Mouse (Mus musculus): ENCODE measurements around the gene Babam2. TPM values are rescaled to one million over a fixed set of nuclear protein-coding genes. Genes with fewer than 3 reads are reported as not detected.
"Not testable (repeated sequence)": the region's sequence is repeated elsewhere in the genome, so short reads cannot be mapped to it uniquely, and the experiment has no call there.

Babam2 gene
- total RNA-seq, 1 experiment: 33.9 TPM

- Histone ChIP-seq H3K36me3 (ENCODE audit: control insufficient read depth, insufficient read depth, low read length, poor library complexity, severe bottlenecking) (no peaks in the 10 kb centered on the region), H3K9me3 (ENCODE audit: control insufficient read depth, insufficient read depth, low read depth, low read length) (no peaks in the 10 kb centered on the region), H3K27ac (ENCODE audit: insufficient read depth, low read depth, low read length, poor library complexity, severe bottlenecking) (no peak overlapping the region), H3K9ac (ENCODE audit: insufficient read depth, low read depth, low read length, poor library complexity, severe bottlenecking) (no peak overlapping the region), H3K4me1 (ENCODE audit: control insufficient read depth in 2 of 2, insufficient read depth in 2 of 2, low read length in 2 of 2, poor library complexity in 1 of 2) (no peaks in the 10 kb centered on the region), H3K4me3 (ENCODE audit: insufficient read depth in 1 of 2, low read depth in 1 of 2, low read length in 2 of 2, poor library complexity in 1 of 2, severe bottlenecking in 1 of 2) (no peak overlapping the region)
- DNase-seq (ENCODE audit: low read depth, low spot score): no peak
- TF ChIP-seq MAFK (IDR thresholded peaks at IDR 0.05; ENCODE audit: insufficient read depth, low read depth, low read length) (no peak), CHD2 (IDR thresholded peaks at IDR 0.05; ENCODE audit: low read depth, low read length) (no peak), ZC3H11A (IDR thresholded peaks at IDR 0.05; ENCODE audit: borderline replicate concordance, low read depth, low read length) (no peak), ZNF384 (IDR thresholded peaks at IDR 0.05; ENCODE audit: low read depth, low read length) (no peak), HCFC1 (IDR thresholded peaks at IDR 0.05; ENCODE audit: borderline replicate concordance, insufficient read depth, low read length) (no peak)
- in situ Hi-C loops (cut with MboI; ENCODE audit: low sequenced_read_pairs in 2 of 2, unreplicated experiment in 2 of 2): no loop called here
These were observed 97.9 kb downstream of the Babam2 start for GRCm38 (mm10) chr5:31795414-31795813.

GRCm38 (mm10) chr5:31796979-31797378 is 99.5 kb downstream of the Babam2 start:
- DNase-seq (ENCODE audit: low read depth, low spot score): no peak
- no peak overlapping the region for H3K4me3 ChIP-seq (ENCODE audit: insufficient read depth in 1 of 2, low read depth in 1 of 2, low read length in 2 of 2, poor library complexity in 1 of 2, severe bottlenecking in 1 of 2)
- TF ChIP-seq MAFK (IDR thresholded peaks at IDR 0.05; ENCODE audit: insufficient read depth, low read depth, low read length): no peak
- no peak for TF ChIP-seq ZC3H11A (IDR thresholded peaks at IDR 0.05; ENCODE audit: borderline replicate concordance, low read depth, low read length)
- TF ChIP-seq CHD2 (IDR thresholded peaks at IDR 0.05; ENCODE audit: low read depth, low read length): no peak
- no peak for TF ChIP-seq HCFC1 (IDR thresholded peaks at IDR 0.05; ENCODE audit: borderline replicate concordance, insufficient read depth, low read length)
- TF ChIP-seq ZNF384 (IDR thresholded peaks at IDR 0.05; ENCODE audit: low read depth, low read length): no peak
- no peaks in the 10 kb centered on the region for H3K9me3 ChIP-seq (ENCODE audit: control insufficient read depth, insufficient read depth, low read depth, low read length)
- H3K36me3 ChIP-seq (ENCODE audit: control insufficient read depth, insufficient read depth, low read length, poor library complexity, severe bottlenecking): no peaks in the 10 kb centered on the region
- H3K9ac ChIP-seq (ENCODE audit: insufficient read depth, low read depth, low read length, poor library complexity, severe bottlenecking): no peak overlapping the region
- no peaks in the 10 kb centered on the region for H3K4me1 ChIP-seq (ENCODE audit: control insufficient read depth in 2 of 2, insufficient read depth in 2 of 2, low read length in 2 of 2, poor library complexity in 1 of 2)
- in situ Hi-C loops (cut with MboI; ENCODE audit: low sequenced_read_pairs in 2 of 2, unreplicated experiment in 2 of 2): no loop called here
- H3K27ac ChIP-seq (ENCODE audit: insufficient read depth, low read depth, low read length, poor library complexity, severe bottlenecking): no peak overlapping the region

DNA sequence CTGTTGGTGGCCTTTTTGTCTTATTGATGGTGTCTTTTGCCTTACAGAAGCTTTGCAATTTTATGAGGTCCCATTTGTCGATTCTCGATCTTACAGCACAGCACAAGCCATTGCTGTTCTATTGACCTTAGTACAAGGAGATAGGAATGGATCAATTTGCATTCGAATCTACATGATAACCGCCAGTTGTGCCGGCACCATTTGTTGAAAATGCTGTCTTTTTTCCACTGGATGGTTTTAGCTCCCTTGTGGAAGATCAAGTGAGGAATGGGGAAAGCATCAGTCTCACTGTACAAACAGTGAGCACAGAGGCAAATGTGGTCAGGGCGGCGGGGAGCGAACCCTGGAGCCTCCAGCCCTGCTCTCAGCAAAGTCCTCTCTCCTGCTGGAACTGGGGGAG is 106.7 kb downstream of the Babam2 start:
- H3K4me3 ChIP-seq (ENCODE audit: insufficient read depth in 1 of 2, low read depth in 1 of 2, low read length in 2 of 2, poor library complexity in 1 of 2, severe bottlenecking in 1 of 2): peak overlapping the region in 1 of 2 experiments; percentile 0; a peak in 1 of 4 replicates
- H3K4me1 ChIP-seq (ENCODE audit: control insufficient read depth in 2 of 2, insufficient read depth in 2 of 2, low read length in 2 of 2, poor library complexity in 1 of 2); H3K36me3 ChIP-seq (ENCODE audit: control insufficient read depth, insufficient read depth, low read length, poor library complexity, severe bottlenecking); H3K9ac ChIP-seq (ENCODE audit: insufficient read depth, low read depth, low read length, poor library complexity, severe bottlenecking); in situ Hi-C loops (cut with MboI; ENCODE audit: low sequenced_read_pairs in 2 of 2, unreplicated experiment in 2 of 2); H3K9me3 ChIP-seq (ENCODE audit: control insufficient read depth, insufficient read depth, low read depth, low read length): not testable (repeated sequence)
- peak overlapping the region; percentile 49; the same call in 1 of the 2 replicates for H3K27ac ChIP-seq (ENCODE audit: insufficient read depth, low read depth, low read length, poor library complexity, severe bottlenecking)
- peak; percentile 8 for DNase-seq (ENCODE audit: low read depth, low spot score)

DNA sequence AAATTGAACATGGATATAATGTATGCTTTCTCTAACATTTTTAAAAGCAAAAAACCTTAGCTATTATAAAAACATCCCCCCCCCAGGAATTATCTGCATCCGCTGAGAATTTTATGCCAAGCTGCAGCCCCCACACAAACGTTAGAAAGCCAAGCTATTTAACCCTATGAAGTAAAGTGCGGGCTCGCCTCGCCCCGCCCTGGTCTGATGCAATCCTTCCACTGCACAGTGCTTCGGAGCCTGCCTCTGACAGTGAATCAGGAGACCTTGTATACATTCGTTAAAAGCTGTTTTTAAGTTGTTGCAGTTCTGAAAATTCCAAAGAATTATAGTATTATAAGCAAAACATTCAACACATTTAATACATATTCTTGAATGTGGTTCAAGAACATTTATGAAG is 107.3 kb downstream of the Babam2 start:
- no peaks in the 10 kb centered on the region for H3K36me3 ChIP-seq (ENCODE audit: control insufficient read depth, insufficient read depth, low read length, poor library complexity, severe bottlenecking)
- H3K9me3 ChIP-seq (ENCODE audit: control insufficient read depth, insufficient read depth, low read depth, low read length): no peaks in the 10 kb centered on the region
- in situ Hi-C loops (cut with MboI; ENCODE audit: low sequenced_read_pairs in 2 of 2, unreplicated experiment in 2 of 2): no loop called here
- no peak overlapping the region for H3K9ac ChIP-seq (ENCODE audit: insufficient read depth, low read depth, low read length, poor library complexity, severe bottlenecking)
- H3K27ac ChIP-seq (ENCODE audit: insufficient read depth, low read depth, low read length, poor library complexity, severe bottlenecking): no peak overlapping the region
- no peak for DNase-seq (ENCODE audit: low read depth, low spot score)
- no peak for TF ChIP-seq HCFC1 (IDR thresholded peaks at IDR 0.05; ENCODE audit: borderline replicate concordance, insufficient read depth, low read length)
- TF ChIP-seq CHD2 (IDR thresholded peaks at IDR 0.05; ENCODE audit: low read depth, low read length): no peak
- no peak for TF ChIP-seq MAFK (IDR thresholded peaks at IDR 0.05; ENCODE audit: insufficient read depth, low read depth, low read length)
- TF ChIP-seq ZC3H11A (IDR thresholded peaks at IDR 0.05; ENCODE audit: borderline replicate concordance, low read depth, low read length): no peak
- TF ChIP-seq ZNF384 (IDR thresholded peaks at IDR 0.05; ENCODE audit: low read depth, low read length): no peak
- peak overlapping the region in 1 of 2 experiments; percentile 0; a peak in 1 of 4 replicates for H3K4me3 ChIP-seq (ENCODE audit: insufficient read depth in 1 of 2, low read depth in 1 of 2, low read length in 2 of 2, poor library complexity in 1 of 2, severe bottlenecking in 1 of 2)
- H3K4me1 ChIP-seq (ENCODE audit: control insufficient read depth in 2 of 2, insufficient read depth in 2 of 2, low read length in 2 of 2, poor library complexity in 1 of 2): peaks cover 3 to 9% of the 10 kb centered on the region in 2 experiments

- no peaks in the 10 kb centered on the region for H3K9me3 ChIP-seq (ENCODE audit: control insufficient read depth, insufficient read depth, low read depth, low read length)
- no peak overlapping the region for H3K9ac ChIP-seq (ENCODE audit: insufficient read depth, low read depth, low read length, poor library complexity, severe bottlenecking)
- no peak overlapping the region for H3K27ac ChIP-seq (ENCODE audit: insufficient read depth, low read depth, low read length, poor library complexity, severe bottlenecking)
- TF ChIP-seq CHD2 (IDR thresholded peaks at IDR 0.05; ENCODE audit: low read depth, low read length) (no peak), ZNF384 (IDR thresholded peaks at IDR 0.05; ENCODE audit: low read depth, low read length) (no peak), MAFK (IDR thresholded peaks at IDR 0.05; ENCODE audit: insufficient read depth, low read depth, low read length) (no peak), HCFC1 (IDR thresholded peaks at IDR 0.05; ENCODE audit: borderline replicate concordance, insufficient read depth, low read length) (no peak), ZC3H11A (IDR thresholded peaks at IDR 0.05; ENCODE audit: borderline replicate concordance, low read depth, low read length) (no peak)
- peaks cover 3 to 9% of the 10 kb centered on the region in 2 experiments for H3K4me1 ChIP-seq (ENCODE audit: control insufficient read depth in 2 of 2, insufficient read depth in 2 of 2, low read length in 2 of 2, poor library complexity in 1 of 2)
- no peak overlapping the region for H3K4me3 ChIP-seq (ENCODE audit: insufficient read depth in 1 of 2, low read depth in 1 of 2, low read length in 2 of 2, poor library complexity in 1 of 2, severe bottlenecking in 1 of 2)
- in situ Hi-C loops (cut with MboI; ENCODE audit: low sequenced_read_pairs in 2 of 2, unreplicated experiment in 2 of 2): no loop called here
- DNase-seq (ENCODE audit: low read depth, low spot score): no peak
- no peaks in the 10 kb centered on the region for H3K36me3 ChIP-seq (ENCODE audit: control insufficient read depth, insufficient read depth, low read length, poor library complexity, severe bottlenecking)
These were observed 109.8 kb downstream of the Babam2 start for GRCm38 (mm10) chr5:31807312-31807711.

Data from ES-E14 (cell line).